Mouse (Mus musculus): ENCODE measurements at regions not wholly inside any gene's neighbourhood (a gene's known extent, or its start where the extent isn't known, plus 50 kb on each side); places are given as distances from the start of the nearest gene placed in this dataset.

GRCm38 (mm10) chr10:126386430-126386829, 420.5 kb downstream of the Lrig3 start:
- TF ChIP-seq POLR2A (IDR thresholded peaks at IDR 0.05; ENCODE audit: low read depth, low read length) (no peak), CTCF (IDR thresholded peaks at IDR 0.05; ENCODE audit: extremely low read depth, insufficient read length, insufficient replicate concordance, low read depth, low read length) (no peak)
